37 mouse cellular contexts compared by ENCODE assay signal in genomic region chr2:101627227-101627626, GRCm38 (mm10). TPM values are rescaled to one million over a fixed set of nuclear protein-coding genes. Genes with fewer than 3 reads are reported as not detected.
DNase-seq lines count a peak whose midpoint lies in the region; ATAC-seq and TF ChIP-seq lines count a peak whose summit lies in the region.
"Had no signal": no experiment of that assay in that cellular context is flagged by ENCODE, and none has a peak within 500 bp of the region (broad histone marks: within the 10 kb centered on the region; RNA-seq: fewer than 3 reads in every experiment).

No protein-coding gene starts in this region.

- no peaks in the 10 kb centered on the region for H3K36me3 ChIP-seq in hindbrain, postnatal 0 days (ENCODE audit: insufficient read depth, low read length)
- H3K36me3 ChIP-seq in hindbrain, embryonic 12.5 days: no peaks in the 10 kb centered on the region
- H3K36me3 ChIP-seq in testis, adult 2 months (ENCODE audit: control insufficient read depth, insufficient read depth, low read length): no peaks in the 10 kb centered on the region
- H3K36me3 ChIP-seq in neural tube, embryonic 13.5 days: no peaks in the 10 kb centered on the region
- no peaks in the 10 kb centered on the region for H3K36me3 ChIP-seq in neural tube, embryonic 14.5 days (ENCODE audit: control insufficient read depth, insufficient read depth, low read length)
- H3K36me3 ChIP-seq: embryonic facial prominence, embryonic 13.5 days; limb, embryonic 12.5 days; liver, embryonic 15.5 days; midbrain, embryonic 12.5 days; stomach, embryonic 15.5 days had no signal

- no peak overlapping the region for H3K27ac ChIP-seq in hindbrain, postnatal 0 days
- H3K27ac ChIP-seq in hindbrain, embryonic 12.5 days: no peak overlapping the region
- H3K27ac ChIP-seq in testis, adult 2 months (ENCODE audit: control insufficient read depth, insufficient read depth, low read depth, low read length): no peak overlapping the region
- no peak overlapping the region for H3K27ac ChIP-seq in neural tube, embryonic 13.5 days (replicated peaks)
- H3K27ac ChIP-seq in neural tube, embryonic 14.5 days (ENCODE audit: low read depth, low read length): no peak overlapping the region
- H3K27ac ChIP-seq: embryonic facial prominence, embryonic 13.5 days; gastrocnemius, adult 2 months; left cerebral cortex, adult 2 months; limb, embryonic 12.5 days; liver, embryonic 15.5 days; midbrain, embryonic 12.5 days; stomach, embryonic 15.5 days had no signal

- H3K4me1 ChIP-seq in hindbrain, postnatal 0 days (ENCODE audit: insufficient read depth, low read length): no peaks in the 10 kb centered on the region; the same call in 1 of the 2 replicates
- H3K4me1 ChIP-seq in hindbrain, embryonic 12.5 days: peaks cover 16% of the 10 kb centered on the region
- H3K4me1 ChIP-seq in testis, adult 2 months (ENCODE audit: control insufficient read depth, insufficient read depth, low read length): peaks cover 2% of the 10 kb centered on the region; the same call in 1 of the 2 replicates
- H3K4me1 ChIP-seq in neural tube, embryonic 13.5 days (replicated peaks): peaks cover 47% of the 10 kb centered on the region
- H3K4me1 ChIP-seq in neural tube, embryonic 14.5 days (ENCODE audit: control insufficient read depth, insufficient read depth, low read length): 0 out of 2 replicates have a peak, but pooled peaks cover 12% of the 10 kb centered on the region
- H3K4me1 ChIP-seq: stomach, embryonic 15.5 days had no signal

- H3K9me3 ChIP-seq in hindbrain, postnatal 0 days (ENCODE audit: low read length): no peaks in the 10 kb centered on the region
- no peaks in the 10 kb centered on the region for H3K9me3 ChIP-seq in hindbrain, embryonic 12.5 days (replicated peaks)
- H3K9me3 ChIP-seq in neural tube, embryonic 13.5 days: no peaks in the 10 kb centered on the region
- no peaks in the 10 kb centered on the region for H3K9me3 ChIP-seq in neural tube, embryonic 14.5 days (ENCODE audit: control insufficient read depth, low read length)
- H3K9me3 ChIP-seq: embryonic facial prominence, embryonic 13.5 days; limb, embryonic 12.5 days; liver, embryonic 15.5 days; midbrain, embryonic 12.5 days; stomach, embryonic 15.5 days had no signal

- H3K9ac ChIP-seq in hindbrain, postnatal 0 days (replicated peaks; ENCODE audit: low read length): no peak overlapping the region
- no peak overlapping the region for H3K9ac ChIP-seq in hindbrain, embryonic 12.5 days
- no peak overlapping the region; the same call in 1 of the 2 replicates for H3K9ac ChIP-seq in neural tube, embryonic 13.5 days
- no peak overlapping the region for H3K9ac ChIP-seq in neural tube, embryonic 14.5 days (replicated peaks; ENCODE audit: low read depth, low read length)
- H3K9ac ChIP-seq: embryonic facial prominence, embryonic 13.5 days; limb, embryonic 12.5 days; liver, embryonic 15.5 days; lung, embryonic 14.5 days; midbrain, embryonic 12.5 days; stomach, embryonic 15.5 days had no signal

- no peak for DNase-seq in hindbrain, postnatal 0 days (ENCODE audit: low spot score)
- no peak for DNase-seq in testis, postnatal 10 days (ENCODE audit: low spot score)
- DNase-seq: adrenal gland, postnatal 25 days; B cell, adult 2 months; cerebellum, adult 11-12 months; cerebellum, adult 9-11 months; embryo, embryonic 11 days; gastrocnemius, adult 2 months; gastrocnemius, postnatal 36 days; heart, adult 18-20 months; kidney, adult 11 months; kidney, postnatal 14 days; lung, embryonic 14.5 days; lung, postnatal 14 days; retina, postnatal 1 day; right cerebral cortex, postnatal 25 days had no signal

- H3K27me3 ChIP-seq in hindbrain, postnatal 0 days (ENCODE audit: insufficient read depth, low read length): no peaks in the 10 kb centered on the region
- no peaks in the 10 kb centered on the region for H3K27me3 ChIP-seq in hindbrain, embryonic 12.5 days
- H3K27me3 ChIP-seq in testis, adult 2 months (ENCODE audit: control insufficient read depth, insufficient read depth, low read length): no peaks in the 10 kb centered on the region
- H3K27me3 ChIP-seq in neural tube, embryonic 13.5 days: no peaks in the 10 kb centered on the region
- no peaks in the 10 kb centered on the region for H3K27me3 ChIP-seq in neural tube, embryonic 14.5 days (ENCODE audit: control insufficient read depth, insufficient read depth, low read length)
- H3K27me3 ChIP-seq: limb, embryonic 12.5 days; liver, embryonic 15.5 days; stomach, embryonic 15.5 days had no signal

- H3K4me3 ChIP-seq in hindbrain, postnatal 0 days (ENCODE audit: low read length): no peak overlapping the region
- no peak overlapping the region for H3K4me3 ChIP-seq in hindbrain, embryonic 12.5 days
- H3K4me3 ChIP-seq in testis, adult 2 months (ENCODE audit: control insufficient read depth, low read depth, low read length): peak overlapping the region; percentile 54; the same call in 1 of the 2 replicates
- no peak overlapping the region for H3K4me3 ChIP-seq in neural tube, embryonic 13.5 days
- no peak overlapping the region for H3K4me3 ChIP-seq in neural tube, embryonic 14.5 days (ENCODE audit: low read depth, low read length)
- H3K4me3 ChIP-seq: limb, embryonic 12.5 days; liver, embryonic 15.5 days; stomach, embryonic 15.5 days had no signal

- no peak for ATAC-seq in hindbrain, postnatal 0 days
- no peak for ATAC-seq in hindbrain, embryonic 12.5 days (ENCODE audit: low FRiP score)
- no peak for ATAC-seq in neural tube, embryonic 13.5 days (ENCODE audit: low read depth)
- ATAC-seq in neural tube, embryonic 14.5 days (ENCODE audit: low read depth): no peak
- ATAC-seq: forebrain, embryonic 16.5 days; inflammation-experienced regulatory T-cells, adult 6 months had no signal

- TF ChIP-seq CTCF in hindbrain, postnatal 0 days (IDR thresholded peaks at IDR 0.05; ENCODE audit: low read depth): no peak
- TF ChIP-seq CTCF in testis, adult 2 months (IDR thresholded peaks at IDR 0.05; ENCODE audit: control insufficient read depth, insufficient read depth, insufficient replicate concordance, low read depth, low read length): no peak

- no peak for TF ChIP-seq POLR2A in testis, adult 2 months (IDR thresholded peaks at IDR 0.05; ENCODE audit: control insufficient read depth, low read depth, low read length)

- peak overlapping the region; percentile 66; the same call in 1 of the 2 replicates for H3K4me2 ChIP-seq in hindbrain, postnatal 0 days (ENCODE audit: low read depth, low read length)
- H3K4me2 ChIP-seq in hindbrain, embryonic 12.5 days (replicated peaks): no peak overlapping the region
- H3K4me2 ChIP-seq in neural tube, embryonic 13.5 days: peak overlapping the region; percentile 69
- peak overlapping the region; percentile 72; the same call in 1 of the 2 replicates for H3K4me2 ChIP-seq in neural tube, embryonic 14.5 days (ENCODE audit: low read depth, low read length)
- H3K4me2 ChIP-seq: heart, embryonic 11.5 days had no signal

RNA-seq across cellular contexts. Expression of gene Rag2, which starts 2.7 kb away (rescaled TPM):
- total RNA-seq in hindbrain, postnatal 0 days (2014; rRNA removed): 0.07 TPM in 1 of 2 replicates, not detected in the other
- not detected in 2 replicates for polyA plus RNA-seq in hindbrain, postnatal 0 days (2015; fragmentation: Nextera tagmentation; extraction: Ambion mirVana)
- 0.22 and 0.31 TPM in 2 replicates for polyA plus RNA-seq in hindbrain, embryonic 12.5 days (2016; fragmentation: Nextera tagmentation; extraction: Ambion mirVana)
- polyA plus RNA-seq in testis, adult 2 months (2012; rRNA removed): 0.35 and 0.37 TPM in 2 replicates
- polyA plus RNA-seq in neural tube, embryonic 13.5 days (2015; fragmentation: Nextera tagmentation; extraction: Ambion mirVana): 0.07 TPM in 1 of 2 replicates, not detected in the other
- polyA plus RNA-seq in neural tube, embryonic 14.5 days (2014; fragmentation: Nextera tagmentation; extraction: Ambion mirVana): not detected in 2 replicates
- total RNA-seq: adrenal gland, adult 18-20 months; adrenal gland, postnatal 25 days; gastrocnemius, adult 2 months; heart, adult 18-20 months; layer of hippocampus, postnatal 10 days; left cerebral cortex, adult 2 months; left cerebral cortex, postnatal 25 days; liver, adult 2 months had no signal
- polyA plus RNA-seq: embryonic facial prominence, embryonic 13.5 days; erythroblast, embryonic 14.5 days; forebrain, embryonic 11.5 days; forebrain, embryonic 16.5 days; heart, embryonic 11.5 days; heart, postnatal 0 days; inflammation-experienced regulatory T-cells, adult 6 months; limb, embryonic 12.5 days; liver, adult 2 months; lung, embryonic 14.5 days; midbrain, embryonic 12.5 days; neural tube, embryonic 11.5 days had no signal

RNA-seq across cellular contexts. Expression of gene Rag1, which starts 22.1 kb away (rescaled TPM):
- 0.36 and 0.37 TPM in 2 replicates for total RNA-seq in hindbrain, postnatal 0 days (2014; rRNA removed)
- 0.08 and 0.11 TPM in 2 replicates for polyA plus RNA-seq in hindbrain, postnatal 0 days (2015; fragmentation: Nextera tagmentation; extraction: Ambion mirVana)
- polyA plus RNA-seq in hindbrain, embryonic 12.5 days (2016; fragmentation: Nextera tagmentation; extraction: Ambion mirVana): 0.80 and 0.82 TPM in 2 replicates
- polyA plus RNA-seq in testis, adult 2 months (2012; rRNA removed): 0.17 and 0.25 TPM in 2 replicates
- polyA plus RNA-seq in neural tube, embryonic 13.5 days (2015; fragmentation: Nextera tagmentation; extraction: Ambion mirVana): 0.04 TPM in 2 replicates
- polyA plus RNA-seq in neural tube, embryonic 14.5 days (2014; fragmentation: Nextera tagmentation; extraction: Ambion mirVana): 0.05 and 0.13 TPM in 2 replicates
- total RNA-seq: adrenal gland, adult 18-20 months; adrenal gland, postnatal 25 days; gastrocnemius, adult 2 months; heart, adult 18-20 months; liver, adult 2 months had no signal
- polyA plus RNA-seq: erythroblast, embryonic 14.5 days; heart, embryonic 11.5 days; inflammation-experienced regulatory T-cells, adult 6 months; liver, adult 2 months; lung, embryonic 14.5 days had no signal

RNA-seq across cellular contexts. Expression of gene B230118H07Rik, which starts 22.1 kb away (rescaled TPM):
- 12.6 and 13.3 TPM in 2 replicates for total RNA-seq in hindbrain, postnatal 0 days (2014; rRNA removed)
- polyA plus RNA-seq in hindbrain, postnatal 0 days (2015; fragmentation: Nextera tagmentation; extraction: Ambion mirVana): 57.3 and 59.3 TPM in 2 replicates
- polyA plus RNA-seq in hindbrain, embryonic 12.5 days (2016; fragmentation: Nextera tagmentation; extraction: Ambion mirVana): 57.7 and 58.6 TPM in 2 replicates
- 41.9 and 51.8 TPM in 2 replicates for polyA plus RNA-seq in testis, adult 2 months (2012; rRNA removed)
- polyA plus RNA-seq in neural tube, embryonic 13.5 days (2015; fragmentation: Nextera tagmentation; extraction: Ambion mirVana): 60.5 and 66.7 TPM in 2 replicates
- 49.2 and 54.0 TPM in 2 replicates for polyA plus RNA-seq in neural tube, embryonic 14.5 days (2014; fragmentation: Nextera tagmentation; extraction: Ambion mirVana)

RNA-seq across cellular contexts. Expression of gene Traf6, which starts 51.0 kb away (rescaled TPM):
- total RNA-seq in hindbrain, postnatal 0 days (2014; rRNA removed): 21.9 and 26.3 TPM in 2 replicates
- 6.1 and 6.8 TPM in 2 replicates for polyA plus RNA-seq in hindbrain, postnatal 0 days (2015; fragmentation: Nextera tagmentation; extraction: Ambion mirVana)
- polyA plus RNA-seq in hindbrain, embryonic 12.5 days (2016; fragmentation: Nextera tagmentation; extraction: Ambion mirVana): 14.0 and 15.8 TPM in 2 replicates
- 1.9 and 2.7 TPM in 2 replicates for polyA plus RNA-seq in testis, adult 2 months (2012; rRNA removed)
- 6.6 and 7.3 TPM in 2 replicates for polyA plus RNA-seq in neural tube, embryonic 13.5 days (2015; fragmentation: Nextera tagmentation; extraction: Ambion mirVana)
- 6.4 and 9.3 TPM in 2 replicates for polyA plus RNA-seq in neural tube, embryonic 14.5 days (2014; fragmentation: Nextera tagmentation; extraction: Ambion mirVana)
